Mouse (Mus musculus) hindbrain, postnatal 0 days (tissue): ENCODE measurements at regions not wholly inside any gene's neighbourhood (a gene's known extent, or its start where the extent isn't known, plus 50 kb on each side); places are given as distances from the start of the nearest gene placed in this dataset.
"Not testable (repeated sequence)": the region's sequence is repeated elsewhere in the genome, so short reads cannot be mapped to it uniquely, and the experiment has no call there.

Source experiments
- ATAC-seq: fragments of 200-750 bp; cut with Nextera tagmentation; 2 replicates; pipeline ENCODE4 v1.8.0; 2017; ENCODE audit warnings: mild to moderate bottlenecking, moderate TSS enrichment, moderate library complexity
- DNase-seq: peaks from one replicate; pipeline ENCODE4 v3.0.0-alpha.2; 2015; ENCODE audit warnings: low spot score
- H3K27ac ChIP-seq: fragments of 300-500 bp; sonication (generic); 2 replicates; pipeline ENCODE4 v1.5.1; 2014; ENCODE audit warnings: mild to moderate bottlenecking
- H3K27me3 ChIP-seq: fragments of 300-500 bp; sonication (generic); 2 replicates; pipeline ENCODE4 v1.6.1; 2014; ENCODE audit warnings: low read length, mixed read lengths; ENCODE audit not compliant: insufficient read depth
- H3K36me3 ChIP-seq: fragments of 300-500 bp; sonication (generic); 2 replicates; pipeline ENCODE4 v1.6.1; 2014; ENCODE audit warnings: low read length, mixed read lengths; ENCODE audit not compliant: insufficient read depth
- H3K4me1 ChIP-seq: fragments of 300-500 bp; sonication (generic); 2 replicates; pipeline ENCODE4 v1.6.1; 2014; ENCODE audit warnings: antibody characterized with exemption, low read length, mixed read lengths; ENCODE audit not compliant: insufficient read depth
- H3K4me2 ChIP-seq: fragments of 300-500 bp; sonication (generic); 2 replicates; pipeline ENCODE4 v1.6.1; 2014; ENCODE audit warnings: low read depth, mild to moderate bottlenecking, low read length, moderate library complexity, mixed read lengths
- H3K4me3 ChIP-seq: fragments of 300-500 bp; sonication (generic); 2 replicates; pipeline ENCODE4 v1.5.1; 2014; ENCODE audit warnings: low read length
- H3K9ac ChIP-seq: fragments of 300-500 bp; sonication (generic); replicated peaks from 2 replicates; pipeline ENCODE4 v1.6.1; 2014; ENCODE audit warnings: mild to moderate bottlenecking, low read length, moderate library complexity, mixed read lengths
- H3K9me3 ChIP-seq: fragments of 300-500 bp; sonication (generic); 2 replicates; pipeline ENCODE4 v1.6.1; 2016; ENCODE audit warnings: low read length, mixed read lengths
- CTCF ChIP-seq: IDR thresholded peaks from 2 replicates; pipeline ENCODE4 v1.5.1; 2016; ENCODE audit warnings: antibody characterized with exemption, control low read depth, low read depth
- WGBS: fragments of 180-500 bp; shearing (Covaris S2); extraction: QIAGEN DNeasy Blood & Tissue Kit; methylation state at CpG from one replicate; pipeline ENCODE4 v1.1.7; 2014; 5-methylcytosine and 5-hydroxymethylcytosine counted together

GRCm38 (mm10) chr7:39650483-39651102, 133.0 kb downstream of the Zfp619 start:
- no peak overlapping the region for H3K4me2 ChIP-seq
- H3K36me3 ChIP-seq, result no peaks in the 10 kb centered on the region
- no peak for TF ChIP-seq CTCF
- 71% methylated on average over 6 of the region's 6 CpGs for WGBS
- H3K4me3 ChIP-seq, result no peak overlapping the region
- H3K9me3 ChIP-seq, result no peaks in the 10 kb centered on the region
- ATAC-seq (no peak), DNase-seq (no peak)
- no peaks in the 10 kb centered on the region for H3K4me1 ChIP-seq
- no peaks in the 10 kb centered on the region for H3K27me3 ChIP-seq
- H3K27ac ChIP-seq, result no peak overlapping the region
- H3K9ac ChIP-seq, result no peak overlapping the region

GRCm38 (mm10) chr7:39654563-39655286, 137.2 kb downstream of the Zfp619 start:
- Histone ChIP-seq H3K27ac (no peak overlapping the region), H3K9me3 (no peaks in the 10 kb centered on the region), H3K4me2 (peak overlapping the region; percentile 36; the same call in 1 of the 2 replicates), H3K4me3 (no peak overlapping the region; the same call in 1 of the 2 replicates), H3K36me3 (no peaks in the 10 kb centered on the region), H3K9ac (no peak overlapping the region), H3K27me3 (no peaks in the 10 kb centered on the region), H3K4me1 (peaks cover 3% of the 10 kb centered on the region; the same call in 1 of the 2 replicates)
- WGBS, result 30% methylated on average over 4 of the region's 4 CpGs
- peak; percentile 33; the same call in 1 of the 2 replicates for TF ChIP-seq CTCF
- DNase-seq, result peak; percentile 12
- peak; percentile 83 for ATAC-seq

GRCm38 (mm10) chr7:39655287-39655652, 137.7 kb downstream of the Zfp619 start:
- peak overlapping the region; percentile 58 for H3K4me2 ChIP-seq
- 35% methylated on average over 21 of the region's 23 CpGs for WGBS
- ATAC-seq, result peak; percentile 79
- H3K4me3 ChIP-seq, result peak overlapping the region; percentile 43
- H3K9me3 ChIP-seq, H3K27me3 ChIP-seq, H3K4me1 ChIP-seq, H3K36me3 ChIP-seq: not testable (repeated sequence)
- peak; percentile 53 for DNase-seq
- peak overlapping the region; percentile 67 for H3K27ac ChIP-seq
- H3K9ac ChIP-seq, result peak overlapping the region; percentile 49; the same call in 1 of the 2 replicates

GRCm38 (mm10) chr7:39655709-39656397, 138.3 kb downstream of the Zfp619 start:
- peaks cover 3% of the 10 kb centered on the region; the same call in 1 of the 2 replicates for H3K4me1 ChIP-seq
- H3K36me3 ChIP-seq, result no peaks in the 10 kb centered on the region
- peak; percentile 25 for DNase-seq
- no peak for TF ChIP-seq CTCF
- peak overlapping the region; percentile 58 for H3K4me2 ChIP-seq
- peak; percentile 71 for ATAC-seq
- no peaks in the 10 kb centered on the region for H3K9me3 ChIP-seq
- peak overlapping the region; percentile 49 for H3K9ac ChIP-seq
- no peaks in the 10 kb centered on the region for H3K27me3 ChIP-seq
- 29% methylated on average over 13 of the region's 13 CpGs for WGBS
- peak overlapping the region; percentile 43 for H3K4me3 ChIP-seq
- peak overlapping the region; percentile 67 for H3K27ac ChIP-seq

- Histone ChIP-seq H3K27ac (no peak overlapping the region), H3K27me3 (no peaks in the 10 kb centered on the region), H3K36me3 (no peaks in the 10 kb centered on the region), H3K4me2 (no peak overlapping the region), H3K9ac (no peak overlapping the region), H3K4me1 (peaks cover 3% of the 10 kb centered on the region; the same call in 1 of the 2 replicates), H3K9me3 (no peaks in the 10 kb centered on the region), H3K4me3 (no peak overlapping the region)
- no peak for ATAC-seq
- no peak for DNase-seq
- no peak for TF ChIP-seq CTCF
- WGBS, result 35% methylated on average over 5 of the region's 5 CpGs
Measured at GRCm38 (mm10) chr7:39659597-39659996, 142.0 kb downstream of the Zfp619 start.

- Histone ChIP-seq H3K36me3 (no peaks in the 10 kb centered on the region), H3K9ac (no peak overlapping the region), H3K4me3 (no peak overlapping the region), H3K4me2 (no peak overlapping the region), H3K4me1 (no peaks in the 10 kb centered on the region), H3K27ac (no peak overlapping the region), H3K27me3 (no peaks in the 10 kb centered on the region), H3K9me3 (no peaks in the 10 kb centered on the region)
- no peak for DNase-seq
- ATAC-seq, result no peak
- 57% methylated on average over 8 of the region's 8 CpGs for WGBS
- TF ChIP-seq CTCF, result no peak
Measured at GRCm38 (mm10) chr7:39675124-39675846, 157.7 kb downstream of the Zfp619 start.
